Mouse (Mus musculus): ENCODE measurements around the gene Zbp1. TPM values are rescaled to one million over a fixed set of nuclear protein-coding genes. Genes with fewer than 3 reads are reported as not detected.

Zbp1 gene
- polyA plus RNA-seq, 1 experiment: 9.1 TPM

GRCm38 (mm10) chr2:173242874-173243273, 24.2 kb upstream of the Zbp1 start:
- H3K4me3 ChIP-seq (replicated peaks; ENCODE audit: control insufficient read depth, low read depth, low read length): no peak overlapping the region
- H3K4me1 ChIP-seq (ENCODE audit: control insufficient read depth, insufficient read depth, low read length): peaks cover 1% of the 10 kb centered on the region; the same call in 1 of the 2 replicates
- WGBS: 77% methylated on average over 12 of the region's 12 CpGs
- TF ChIP-seq POLR2A (IDR thresholded peaks at IDR 0.05; ENCODE audit: borderline replicate concordance, control insufficient read depth, low read depth, low read length) (no peak), CTCF (IDR thresholded peaks at IDR 0.05; ENCODE audit: control insufficient read depth, insufficient read depth, low read length) (no peak)
- H3K27ac ChIP-seq (ENCODE audit: control insufficient read depth, insufficient read depth, low read depth, low read length, poor library complexity): no peak overlapping the region

GRCm38 (mm10) chr2:173240738-173241137, 22.0 kb upstream of the Zbp1 start:
- H3K4me3 ChIP-seq (replicated peaks; ENCODE audit: control insufficient read depth, low read depth, low read length): no peak overlapping the region
- H3K4me1 ChIP-seq (ENCODE audit: control insufficient read depth, insufficient read depth, low read length): no peaks in the 10 kb centered on the region
- TF ChIP-seq POLR2A (IDR thresholded peaks at IDR 0.05; ENCODE audit: borderline replicate concordance, control insufficient read depth, low read depth, low read length) (no peak), CTCF (IDR thresholded peaks at IDR 0.05; ENCODE audit: control insufficient read depth, insufficient read depth, low read length) (no peak)
- H3K27ac ChIP-seq (ENCODE audit: control insufficient read depth, insufficient read depth, low read depth, low read length, poor library complexity): no peak overlapping the region
- WGBS: 89% methylated on average over 9 of the region's 9 CpGs

GRCm38 (mm10) chr2:173238522-173238921, 19.8 kb upstream of the Zbp1 start:
- no peaks in the 10 kb centered on the region for H3K4me1 ChIP-seq (ENCODE audit: control insufficient read depth, insufficient read depth, low read length)
- TF ChIP-seq CTCF (IDR thresholded peaks at IDR 0.05; ENCODE audit: control insufficient read depth, insufficient read depth, low read length): no peak
- no peak for TF ChIP-seq POLR2A (IDR thresholded peaks at IDR 0.05; ENCODE audit: borderline replicate concordance, control insufficient read depth, low read depth, low read length)
- H3K4me3 ChIP-seq (replicated peaks; ENCODE audit: control insufficient read depth, low read depth, low read length): no peak overlapping the region
- no peak overlapping the region for H3K27ac ChIP-seq (ENCODE audit: control insufficient read depth, insufficient read depth, low read depth, low read length, poor library complexity)
- 86% methylated on average over 14 of the region's 14 CpGs for whole genome bisulfite sequencing

- Histone ChIP-seq H3K4me3 (replicated peaks; ENCODE audit: control insufficient read depth, low read depth, low read length) (no peak overlapping the region), H3K27ac (ENCODE audit: control insufficient read depth, insufficient read depth, low read depth, low read length, poor library complexity) (no peak overlapping the region), H3K4me1 (ENCODE audit: control insufficient read depth, insufficient read depth, low read length) (no peaks in the 10 kb centered on the region)
- WGBS: 68% methylated on average over 8 of the region's 8 CpGs
- no peak for TF ChIP-seq POLR2A (IDR thresholded peaks at IDR 0.05; ENCODE audit: borderline replicate concordance, control insufficient read depth, low read depth, low read length)
- no peak for TF ChIP-seq CTCF (IDR thresholded peaks at IDR 0.05; ENCODE audit: control insufficient read depth, insufficient read depth, low read length)
Observed at GRCm38 (mm10) chr2:173235435-173236332, 17.0 kb upstream of the Zbp1 start.

GRCm38 (mm10) chr2:173232766-173233099, 14.0 kb upstream of the Zbp1 start:
- TF ChIP-seq CTCF (IDR thresholded peaks at IDR 0.05; ENCODE audit: control insufficient read depth, insufficient read depth, low read length) (no peak), POLR2A (IDR thresholded peaks at IDR 0.05; ENCODE audit: borderline replicate concordance, control insufficient read depth, low read depth, low read length) (no peak)
- 87% methylated on average over 8 of the region's 8 CpGs for WGBS
- no peak overlapping the region for H3K4me3 ChIP-seq (replicated peaks; ENCODE audit: control insufficient read depth, low read depth, low read length)
- no peak overlapping the region for H3K27ac ChIP-seq (ENCODE audit: control insufficient read depth, insufficient read depth, low read depth, low read length, poor library complexity)
- no peaks in the 10 kb centered on the region for H3K4me1 ChIP-seq (ENCODE audit: control insufficient read depth, insufficient read depth, low read length)

- WGBS: 88% methylated on average over 22 of the region's 22 CpGs
- no peaks in the 10 kb centered on the region for H3K4me1 ChIP-seq (ENCODE audit: control insufficient read depth, insufficient read depth, low read length)
- H3K27ac ChIP-seq (ENCODE audit: control insufficient read depth, insufficient read depth, low read depth, low read length, poor library complexity): no peak overlapping the region
- TF ChIP-seq CTCF (IDR thresholded peaks at IDR 0.05; ENCODE audit: control insufficient read depth, insufficient read depth, low read length) (no peak), POLR2A (IDR thresholded peaks at IDR 0.05; ENCODE audit: borderline replicate concordance, control insufficient read depth, low read depth, low read length) (no peak)
- H3K4me3 ChIP-seq (replicated peaks; ENCODE audit: control insufficient read depth, low read depth, low read length): no peak overlapping the region
Observed at GRCm38 (mm10) chr2:173232065-173232765, 13.5 kb upstream of the Zbp1 start.

GRCm38 (mm10) chr2:173229578-173230224, 11.0 kb upstream of the Zbp1 start:
- H3K4me3 ChIP-seq (replicated peaks; ENCODE audit: control insufficient read depth, low read depth, low read length): peak overlapping the region; percentile 17
- WGBS: 1% methylated on average over 10 of the region's 10 CpGs
- H3K4me1 ChIP-seq (ENCODE audit: control insufficient read depth, insufficient read depth, low read length): no peaks in the 10 kb centered on the region
- TF ChIP-seq CTCF (IDR thresholded peaks at IDR 0.05; ENCODE audit: control insufficient read depth, insufficient read depth, low read length): peak; percentile 97
- TF ChIP-seq POLR2A (IDR thresholded peaks at IDR 0.05; ENCODE audit: borderline replicate concordance, control insufficient read depth, low read depth, low read length): no peak
- no peak overlapping the region for H3K27ac ChIP-seq (ENCODE audit: control insufficient read depth, insufficient read depth, low read depth, low read length, poor library complexity)

- TF ChIP-seq POLR2A (IDR thresholded peaks at IDR 0.05; ENCODE audit: borderline replicate concordance, control insufficient read depth, low read depth, low read length) (no peak), CTCF (IDR thresholded peaks at IDR 0.05; ENCODE audit: control insufficient read depth, insufficient read depth, low read length) (no peak)
- Histone ChIP-seq H3K4me1 (ENCODE audit: control insufficient read depth, insufficient read depth, low read length) (peaks cover 2% of the 10 kb centered on the region), H3K27ac (ENCODE audit: control insufficient read depth, insufficient read depth, low read depth, low read length, poor library complexity) (no peak overlapping the region), H3K4me3 (replicated peaks; ENCODE audit: control insufficient read depth, low read depth, low read length) (no peak overlapping the region)
- 86% methylated on average over 8 of the region's 8 CpGs for WGBS
Observed at GRCm38 (mm10) chr2:173228567-173228966, 9.8 kb upstream of the Zbp1 start.

Data from bone marrow, adult 2 months (tissue).